Comparison of ENCODE assay signal across 14 mouse cellular contexts in the genomic region with DNA sequence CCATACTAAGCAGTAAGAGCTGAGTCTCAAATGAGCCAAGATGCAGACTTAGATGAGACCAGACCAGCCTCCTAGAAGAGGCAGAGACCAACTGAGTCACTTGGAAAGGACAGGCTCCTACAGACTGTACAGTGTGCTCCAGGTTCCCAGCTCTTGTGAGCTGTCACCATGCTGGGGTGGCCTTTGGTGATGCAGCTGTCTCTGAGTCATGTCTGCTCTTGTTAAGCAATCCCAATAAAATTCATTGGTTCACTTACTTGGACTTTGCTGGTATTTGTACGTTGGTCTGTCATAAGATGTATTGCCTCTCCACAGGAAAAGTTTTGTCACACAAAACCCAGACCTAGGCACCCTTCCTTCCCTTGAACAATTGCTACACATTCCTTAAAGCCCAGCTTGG. TPM values are rescaled to one million over a fixed set of nuclear protein-coding genes. Genes with fewer than 3 reads are reported as not detected.
DNase-seq lines count a peak whose midpoint lies in the region; ATAC-seq lines count a peak whose summit lies in the region.
"Had no signal": no experiment of that assay in that cellular context is flagged by ENCODE, and none has a peak within 500 bp of the region (broad histone marks: within the 10 kb centered on the region; RNA-seq: fewer than 3 reads in every experiment).

No protein-coding gene starts in this region.

- no peak overlapping the region for H3K27ac ChIP-seq in kidney, embryonic 15.5 days

- H3K4me1 ChIP-seq in kidney, embryonic 15.5 days: peaks cover 40% of the 10 kb centered on the region

- no peaks in the 10 kb centered on the region for H3K36me3 ChIP-seq in kidney, embryonic 15.5 days
- H3K36me3 ChIP-seq: hindbrain, embryonic 15.5 days had no signal

- intact Hi-C loops in gastrocnemius, postnatal 14 days (cut with DNase I; ENCODE audit: low total_unique reads): no loop called here

- WGBS in kidney, embryonic 15.5 days: 97% methylated on average over 1 of the region's 1 CpGs

- ATAC-seq in kidney, embryonic 15.5 days (replicated peaks; ENCODE audit: low FRiP score): no peak
- peak; percentile 45 for ATAC-seq in granulocyte monocyte progenitor cell, adult 5-6 weeks (replicated peaks; ENCODE audit: poor library complexity, severe bottlenecking)
- ATAC-seq in megakaryocyte, adult 5-6 weeks (ENCODE audit: poor library complexity, severe bottlenecking): peak; percentile 2; the same call in 1 of the 2 replicates
- no peak for ATAC-seq in erythroid progenitor cell, adult 5-6 weeks (replicated peaks; ENCODE audit: low FRiP score, poor library complexity, severe bottlenecking)

- peak overlapping the region; percentile 97; the same call in 1 of the 2 replicates for H3K4me2 ChIP-seq in kidney, embryonic 15.5 days

- H3K9ac ChIP-seq in kidney, embryonic 15.5 days: no peak overlapping the region

- peak; percentile 64 for DNase-seq in adrenal gland, adult 2 months
- no peak for DNase-seq in adrenal gland, adult 18-20 months (ENCODE audit: low spot score in 2 of 2)
- DNase-seq in kidney, adult 8-10 months: no peak
- no peak for DNase-seq in gastrocnemius, postnatal 14 days
- DNase-seq: adrenal gland, adult 8-10 months; B cell, adult 2 months; heart, adult 18-20 months; kidney, postnatal 10 days; thymus, postnatal 14 days had no signal

- 0 out of 2 replicates have a peak, but pooled peaks cover 3% of the 10 kb centered on the region for H3K27me3 ChIP-seq in kidney, embryonic 15.5 days
- H3K27me3 ChIP-seq: hindbrain, embryonic 15.5 days had no signal

- H3K9me3 ChIP-seq in kidney, embryonic 15.5 days (replicated peaks): no peaks in the 10 kb centered on the region
- H3K9me3 ChIP-seq: hindbrain, embryonic 15.5 days had no signal

- H3K4me3 ChIP-seq in kidney, embryonic 15.5 days (replicated peaks): no peak overlapping the region

RNA-seq across cellular contexts. Expression of a gene that starts 1.7 kb away (rescaled TPM):
- total RNA-seq in adrenal gland, adult 2 months (2021): 10 to 100 TPM; 70.3 to 76.2 TPM
- polyA plus RNA-seq in adrenal gland, adult 2 months (2012; rRNA removed): 9.5 and 10.4 TPM in 2 replicates
- 10 to 100 TPM; 56.4 to 59.2 TPM for total RNA-seq in adrenal gland, adult 18-20 months (2021)
- 18.6 and 19.0 TPM in 2 replicates for polyA plus RNA-seq in kidney, embryonic 15.5 days (2015; fragmentation: Nextera tagmentation; extraction: Ambion mirVana)
- 66.1 and 76.1 TPM in 2 replicates for total RNA-seq in granulocyte monocyte progenitor cell, adult 5-6 weeks (2014; fragmentation: Nextera tagmentation)
- total RNA-seq in granulocyte monocyte progenitor cell, adult 5-6 weeks (2017): 65.8 and 68.6 TPM in 2 replicates
- total RNA-seq in megakaryocyte, adult 5-6 weeks (2015): 61.3 and 80.9 TPM in 2 replicates
- total RNA-seq in megakaryocyte, adult 5-6 weeks (2017): 60.0 and 74.7 TPM in 2 replicates
- total RNA-seq in gastrocnemius, postnatal 14 days (2021): 1 to 10 TPM; 4.7 to 7.1 TPM
- 7.5 and 10.1 TPM in 2 replicates for total RNA-seq in erythroid progenitor cell, adult 5-6 weeks (2015; ENCODE audit: low replicate concordance)
- total RNA-seq in erythroid progenitor cell, adult 5-6 weeks (2017; ENCODE audit: low replicate concordance): 9.6 and 28.4 TPM in 2 replicates

Comparison
In these comparisons a context has a peak if more than half of its experiments do, and no peak if none do; other contexts are left out.
1. ATAC-seq: peak in granulocyte monocyte progenitor cell, adult 5-6 weeks (single experiment) and megakaryocyte, adult 5-6 weeks (single experiment); none in kidney, embryonic 15.5 days (single experiment) and erythroid progenitor cell, adult 5-6 weeks (single experiment).